Mouse (Mus musculus): ENCODE data around the gene Sik2.

Sik2 gene

GRCm38 (mm10) chr9:50874031-50874430 is 134.8 kb downstream of the Sik2 start:
- intact Hi-C loops (cut with DNase I): no loop called here

GRCm38 (mm10) chr9:50873210-50873609 is 135.7 kb downstream of the Sik2 start:
- intact Hi-C loops (cut with DNase I): no loop called here

- intact Hi-C loops (cut with DNase I): no loop called here
Observed at GRCm38 (mm10) chr9:50868182-50868581, 140.7 kb downstream of the Sik2 start.

GRCm38 (mm10) chr9:50867015-50867414 is 141.9 kb downstream of the Sik2 start:
- intact Hi-C loops (cut with DNase I): no loop called here

- intact Hi-C loops (cut with DNase I): no loop called here
Observed at GRCm38 (mm10) chr9:50865803-50866202, 143.1 kb downstream of the Sik2 start.

GRCm38 (mm10) chr9:50864877-50865276 is 144.0 kb downstream of the Sik2 start:
- intact Hi-C loops (cut with DNase I): no loop called here

- intact Hi-C loops (cut with DNase I): no loop called here
Observed at GRCm38 (mm10) chr9:50863824-50864223, 145.0 kb downstream of the Sik2 start.

- intact Hi-C loops (cut with DNase I): no loop called here
Observed at GRCm38 (mm10) chr9:50861119-50861839, 147.6 kb downstream of the Sik2 start.

- intact Hi-C loops (cut with DNase I): no loop called here
Observed at GRCm38 (mm10) chr9:50858681-50859080, 150.2 kb downstream of the Sik2 start.

GRCm38 (mm10) chr9:50857082-50857641 is 151.7 kb downstream of the Sik2 start:
- intact Hi-C loops (cut with DNase I): no loop called here

- intact Hi-C loops (cut with DNase I): no loop called here
Observed at GRCm38 (mm10) chr9:50856341-50857081, 152.4 kb downstream of the Sik2 start.

- intact Hi-C loops (cut with DNase I): no loop called here
Observed at GRCm38 (mm10) chr9:50855780-50856179, 153.1 kb downstream of the Sik2 start.

GRCm38 (mm10) chr9:50855133-50855766 is 153.6 kb downstream of the Sik2 start:
- intact Hi-C loops (cut with DNase I): no loop called here

GRCm38 (mm10) chr9:50854376-50854775 is 154.5 kb downstream of the Sik2 start:
- intact Hi-C loops (cut with DNase I): loop anchor here (5.0 kb wide), 2 partner anchors 198 to 298 kb away; no protein-coding TSS in a partner anchor

- intact Hi-C loops (cut with DNase I): loop anchor here (5.0 kb wide), 2 partner anchors 200 to 300 kb away; no protein-coding TSS in a partner anchor
Observed at GRCm38 (mm10) chr9:50852634-50853349, 156.1 kb downstream of the Sik2 start.

GRCm38 (mm10) chr9:50850713-50851112 is 158.2 kb downstream of the Sik2 start:
- intact Hi-C loops (cut with DNase I): loop anchor here (5.0 kb wide), 2 partner anchors 202 to 302 kb away; no protein-coding TSS in a partner anchor

- intact Hi-C loops (cut with DNase I): loop anchor here (5.0 kb wide), 2 partner anchors 202 to 302 kb away; no protein-coding TSS in a partner anchor
Observed at GRCm38 (mm10) chr9:50850271-50850670, 158.6 kb downstream of the Sik2 start.

- intact Hi-C loops (cut with DNase I): loop anchor here (2.0 to 5.0 kb wide), 3 partner anchors 159 to 303 kb away; partner anchors contain the start of gene Sik2
Observed at GRCm38 (mm10) chr9:50849755-50850154, 159.1 kb downstream of the Sik2 start.

GRCm38 (mm10) chr9:50849249-50849648 is 159.6 kb downstream of the Sik2 start:
- intact Hi-C loops (cut with DNase I): loop anchor here (2.0 kb wide), 1 partner anchor 160 kb away; the partner anchor contains the start of gene Sik2

- intact Hi-C loops (cut with DNase I): loop anchor here (2.0 kb wide), 1 partner anchor 160 kb away; the partner anchor contains the start of gene Sik2
Observed at GRCm38 (mm10) chr9:50848821-50849220, 160.1 kb downstream of the Sik2 start.

All from adrenal gland (tissue).